Mouse (Mus musculus) heart, adult 2 months (tissue): ENCODE data around the gene Copa. TPM values are rescaled to one million over a fixed set of nuclear protein-coding genes. Genes with fewer than 3 reads are reported as not detected.

Experiments used
- DNase-seq, 2 experiments: peaks; one replicate each; pipeline ENCODE4 v3.0.0; 2021
- H3K27ac ChIP-seq: fragments of 200-600 bp; 2 replicates; pipeline ENCODE4 v1.8.1; 2022
- H3K27me3 ChIP-seq: fragments of 200-500 bp; 2 replicates; pipeline ENCODE4 v1.6.1; 2012; ENCODE audit warnings: mild to moderate bottlenecking, low read length, inconsistent platforms, mixed read lengths; ENCODE audit not compliant: control insufficient read depth, insufficient read depth
- H3K36me3 ChIP-seq: fragments of 200-500 bp; 2 replicates; pipeline ENCODE4 v1.6.1; 2012; ENCODE audit warnings: low read length, inconsistent platforms; ENCODE audit not compliant: control insufficient read depth, insufficient read depth
- H3K4me1 ChIP-seq: fragments of 200-500 bp; 2 replicates; pipeline ENCODE4 v1.6.1; 2011; ENCODE audit warnings: low read length; ENCODE audit not compliant: control insufficient read depth, insufficient read depth
- H3K4me3 ChIP-seq: fragments of 200-600 bp; 2 replicates; pipeline ENCODE4 v1.8.1; 2022
- H3K79me2 ChIP-seq: fragments of 200-500 bp; replicated peaks from 2 replicates; pipeline ENCODE4 v1.6.1; 2012; ENCODE audit warnings: mild to moderate bottlenecking, inconsistent platforms, low read length, moderate library complexity, mixed read lengths; ENCODE audit not compliant: control insufficient read depth, insufficient read depth
- H3K9ac ChIP-seq: fragments of 200-500 bp; 2 replicates; pipeline ENCODE4 v1.6.1; 2012; ENCODE audit warnings: low read depth, mild to moderate bottlenecking, control low read depth, inconsistent platforms, low read length, mixed read lengths
- CTCF ChIP-seq: fragments of 200-600 bp; IDR thresholded peaks from 2 replicates; pipeline ENCODE4 v1.8.1; 2022; ENCODE audit warnings: antibody characterized with exemption, mild to moderate bottlenecking, moderate library complexity
- EP300 ChIP-seq: fragments of 200-500 bp; IDR thresholded peaks from 2 replicates; pipeline ENCODE4 v1.6.1; 2011; ENCODE audit warnings: low read depth, low read length, control low read depth; ENCODE audit not compliant: insufficient read depth
- POLR2A ChIP-seq: fragments of 200-500 bp; IDR thresholded peaks from 2 replicates; pipeline ENCODE4 v1.6.1; 2011; ENCODE audit warnings: mild to moderate bottlenecking, low read depth, low read length, control low read depth; ENCODE audit not compliant: insufficient read depth
- WGBS: fragments of 180-500 bp; shearing (Covaris S2); methylation state at CpG from one replicate; pipeline ENCODE4 v1.1.7; 2018; 5-methylcytosine and 5-hydroxymethylcytosine counted together
- intact Hi-C: fragments of 180-260 bp; cut with DNase I; formaldehyde crosslinking; loops from one replicate; pipeline ENCODE4 v1.15.1; 2025
- polyA plus RNA-seq: library from polyadenylated mRNA; depleted of rRNA; stranded (reverse); fragments of >200 nt; gene quantifications from 2 replicates; pipeline ENCODE4 v1.2.3, GENCODE M21; 2012
- total RNA-seq, 2 experiments: library from RNA; stranded (reverse); gene quantifications; 2 replicates each; pipeline ENCODE4 v1.2.3; 2021

Copa gene
- total and polyA plus RNA-seq, 3 experiments = 42.3 to 111 (median 98.5) TPM

GRCm38 (mm10) chr1:172052766-172053279, 29.5 kb upstream of the Copa start:
- TF ChIP-seq EP300 (no peak), CTCF (no peak), POLR2A (no peak)
- WGBS = 14% methylated on average over 10 of the region's 10 CpGs
- no peak overlapping the region for H3K4me3 ChIP-seq
- H3K36me3 ChIP-seq = no peaks in the 10 kb centered on the region
- intact Hi-C loops = no loop called here
- no peaks in the 10 kb centered on the region; the same call in 1 of the 2 replicates for H3K4me1 ChIP-seq
- DNase-seq = no peak
- H3K9ac ChIP-seq = peak overlapping the region; percentile 19; the same call in 1 of the 2 replicates
- H3K27ac ChIP-seq = no peak overlapping the region
- H3K27me3 ChIP-seq = peaks cover 11% of the 10 kb centered on the region
- H3K79me2 ChIP-seq = no peaks in the 10 kb centered on the region

GRCm38 (mm10) chr1:172053541-172054440, 28.5 kb upstream of the Copa start:
- Histone ChIP-seq H3K27me3 (peaks cover 11% of the 10 kb centered on the region), H3K4me1 (no peaks in the 10 kb centered on the region; the same call in 1 of the 2 replicates), H3K4me3 (peak overlapping the region; percentile 18; the same call in 1 of the 2 replicates), H3K27ac (no peak overlapping the region), H3K9ac (no peak overlapping the region), H3K36me3 (no peaks in the 10 kb centered on the region), H3K79me2 (no peaks in the 10 kb centered on the region)
- DNase-seq = no peak
- TF ChIP-seq POLR2A (no peak), CTCF (no peak), EP300 (no peak)
- intact Hi-C loops = no loop called here
- WGBS = 5% methylated on average over 42 of the region's 42 CpGs

GRCm38 (mm10) chr1:172056251-172056650, 26.1 kb upstream of the Copa start:
- no peak for DNase-seq
- intact Hi-C loops = no loop called here
- WGBS = 69% methylated on average over 4 of the region's 4 CpGs
- no peak overlapping the region for H3K4me3 ChIP-seq
- no peaks in the 10 kb centered on the region for H3K4me1 ChIP-seq
- H3K36me3 ChIP-seq = no peaks in the 10 kb centered on the region
- no peak overlapping the region for H3K27ac ChIP-seq
- no peaks in the 10 kb centered on the region for H3K79me2 ChIP-seq
- H3K27me3 ChIP-seq = peaks cover 11% of the 10 kb centered on the region
- TF ChIP-seq CTCF (no peak), EP300 (no peak), POLR2A (no peak)
- no peak overlapping the region for H3K9ac ChIP-seq

GRCm38 (mm10) chr1:172057491-172057921, 24.8 kb upstream of the Copa start, which contains the start of gene Nhlh1:
Gene Nhlh1 (minus strand): TSS chr1:172057573.
- Histone ChIP-seq H3K9ac (no peak within 1 kb of the TSS), H3K4me1 (no peaks in the 10 kb centered on the region), H3K79me2 (no peaks in the 10 kb centered on the region), H3K27ac (no peak within 1 kb of the TSS), H3K36me3 (no peaks in the 10 kb centered on the region), H3K27me3 (peaks cover 11% of the 10 kb centered on the region), H3K4me3 (no peak within 1 kb of the TSS)
- WGBS = 52% methylated on average over 2 of the region's 2 CpGs
- TF ChIP-seq CTCF (no peak), POLR2A (no peak), EP300 (no peak)
- no peak for DNase-seq
- intact Hi-C loops = no loop called here

- intact Hi-C loops = no loop called here
- H3K4me1 ChIP-seq = no peaks in the 10 kb centered on the region
- DNase-seq = no peak
- H3K9ac ChIP-seq = no peak overlapping the region
- H3K27ac ChIP-seq = no peak overlapping the region
- H3K27me3 ChIP-seq = peaks cover 9% of the 10 kb centered on the region
- no peak overlapping the region for H3K4me3 ChIP-seq
- TF ChIP-seq CTCF (no peak), EP300 (no peak), POLR2A (no peak)
- WGBS = 74% methylated on average over 6 of the region's 6 CpGs
- H3K36me3 ChIP-seq = no peaks in the 10 kb centered on the region
- H3K79me2 ChIP-seq = no peaks in the 10 kb centered on the region
Observed at GRCm38 (mm10) chr1:172058321-172058720, 24.0 kb upstream of the Copa start.

- TF ChIP-seq EP300 (no peak), CTCF (no peak), POLR2A (no peak)
- WGBS = 80% methylated on average over 7 of the region's 7 CpGs
- intact Hi-C loops = no loop called here
- no peaks in the 10 kb centered on the region for H3K79me2 ChIP-seq
- no peaks in the 10 kb centered on the region for H3K36me3 ChIP-seq
- H3K27me3 ChIP-seq = peaks cover 6% of the 10 kb centered on the region
- no peak overlapping the region for H3K4me3 ChIP-seq
- DNase-seq = no peak
- no peaks in the 10 kb centered on the region for H3K4me1 ChIP-seq
- H3K9ac ChIP-seq = no peak overlapping the region
- no peak overlapping the region for H3K27ac ChIP-seq
Observed at GRCm38 (mm10) chr1:172058874-172059273, 23.5 kb upstream of the Copa start.
